In genomic region chr2:6827583-6827982, GRCm38 (mm10) we compare ENCODE assay signal across 11 mouse cellular contexts.
A peak's percentile ranks its signal among the peaks of the same experiment; 100 is the strongest.
DNase-seq lines count a peak whose midpoint lies in the region; ATAC-seq and TF ChIP-seq lines count a peak whose summit lies in the region.
"Had no signal": no experiment of that assay in that cellular context is flagged by ENCODE, and none has a peak within 500 bp of the region (broad histone marks: within the 10 kb centered on the region; RNA-seq: fewer than 3 reads in every experiment).

No protein-coding gene starts in this region.

- no peak overlapping the region for H3K9ac ChIP-seq in heart, embryonic 11.5 days (ENCODE audit: low read depth, low read length)
- H3K9ac ChIP-seq in kidney, embryonic 15.5 days, result no peak overlapping the region
- H3K9ac ChIP-seq in midbrain, postnatal 0 days (replicated peaks; ENCODE audit: low read length, poor library complexity, severe bottlenecking), result no peak overlapping the region
- no peak overlapping the region for H3K9ac ChIP-seq in lung, postnatal 0 days (replicated peaks; ENCODE audit: low read depth)
- H3K9ac ChIP-seq: liver, embryonic 12.5 days had no signal

- TF ChIP-seq EP300 in lung, postnatal 0 days (IDR thresholded peaks at IDR 0.05), result no peak

- H3K27me3 ChIP-seq in heart, embryonic 11.5 days (ENCODE audit: control insufficient read depth, insufficient read depth, low read length), result no peaks in the 10 kb centered on the region
- no peaks in the 10 kb centered on the region for H3K27me3 ChIP-seq in heart, embryonic 10.5 days (ENCODE audit: insufficient read depth, poor library complexity, severe bottlenecking)
- no peaks in the 10 kb centered on the region for H3K27me3 ChIP-seq in kidney, embryonic 15.5 days
- H3K27me3 ChIP-seq in midbrain, postnatal 0 days (ENCODE audit: insufficient read depth, low read length), result no peaks in the 10 kb centered on the region
- H3K27me3 ChIP-seq in lung, postnatal 0 days (replicated peaks; ENCODE audit: insufficient read depth, low read length), result no peaks in the 10 kb centered on the region
- H3K27me3 ChIP-seq: liver, embryonic 12.5 days had no signal

- H3K27ac ChIP-seq in heart, embryonic 11.5 days (ENCODE audit: low read depth, low read length), result no peak overlapping the region
- no peak overlapping the region for H3K27ac ChIP-seq in heart, embryonic 10.5 days
- no peak overlapping the region for H3K27ac ChIP-seq in kidney, embryonic 15.5 days
- no peak overlapping the region for H3K27ac ChIP-seq in midbrain, postnatal 0 days (ENCODE audit: low read depth, low read length)
- no peak overlapping the region for H3K27ac ChIP-seq in lung, postnatal 0 days (ENCODE audit: low read length)
- H3K27ac ChIP-seq: liver, embryonic 12.5 days had no signal

- no peak for TF ChIP-seq CTCF in midbrain, postnatal 0 days (IDR thresholded peaks at IDR 0.05)
- no peak for TF ChIP-seq CTCF in lung, postnatal 0 days (IDR thresholded peaks at IDR 0.05)

- H3K36me3 ChIP-seq in heart, embryonic 11.5 days (ENCODE audit: control insufficient read depth, insufficient read depth, low read length), result no peaks in the 10 kb centered on the region
- no peaks in the 10 kb centered on the region for H3K36me3 ChIP-seq in heart, embryonic 10.5 days
- H3K36me3 ChIP-seq in kidney, embryonic 15.5 days, result no peaks in the 10 kb centered on the region
- H3K36me3 ChIP-seq in midbrain, postnatal 0 days (ENCODE audit: insufficient read depth, low read length), result no peaks in the 10 kb centered on the region
- no peaks in the 10 kb centered on the region for H3K36me3 ChIP-seq in lung, postnatal 0 days (ENCODE audit: insufficient read depth, low read length)
- H3K36me3 ChIP-seq: liver, embryonic 12.5 days had no signal

- H3K4me3 ChIP-seq in heart, embryonic 11.5 days (ENCODE audit: low read depth, low read length), result no peak overlapping the region
- H3K4me3 ChIP-seq in heart, embryonic 10.5 days, result no peak overlapping the region
- H3K4me3 ChIP-seq in kidney, embryonic 15.5 days (replicated peaks), result no peak overlapping the region
- H3K4me3 ChIP-seq in midbrain, postnatal 0 days (ENCODE audit: low read depth, low read length), result no peak overlapping the region
- no peak overlapping the region for H3K4me3 ChIP-seq in lung, postnatal 0 days (ENCODE audit: low read depth, low read length)
- H3K4me3 ChIP-seq: liver, embryonic 12.5 days had no signal

- peak; percentile 53 for DNase-seq in heart, adult 8-10 months (ENCODE audit: low spot score)
- DNase-seq in heart, embryonic 10.5 days (ENCODE audit: low spot score), result peak; percentile 76
- DNase-seq in midbrain, postnatal 0 days (ENCODE audit: low spot score), result peak; percentile 19
- DNase-seq in left cerebral cortex, adult 8-10 months (ENCODE audit: low spot score in 2 of 2), result no peak
- no peak for DNase-seq in lung, postnatal 0 days (ENCODE audit: low spot score)
- DNase-seq: adrenal gland, postnatal 36 days; cerebellum, postnatal 36 days; right cerebral cortex, postnatal 4 days had no signal

- 39% methylated on average over 2 of the region's 2 CpGs for WGBS in heart, embryonic 11.5 days (ENCODE audit: insufficient replicate concordance)
- WGBS in heart, embryonic 10.5 days, result 39% methylated on average over 2 of the region's 2 CpGs
- 22% methylated on average over 2 of the region's 2 CpGs for WGBS in kidney, embryonic 15.5 days
- WGBS in midbrain, postnatal 0 days, result 34% methylated on average over 2 of the region's 2 CpGs
- 58% methylated on average over 2 of the region's 2 CpGs for WGBS in lung, postnatal 0 days

- no peak overlapping the region for H3K4me2 ChIP-seq in heart, embryonic 11.5 days
- no peak overlapping the region for H3K4me2 ChIP-seq in kidney, embryonic 15.5 days
- no peak overlapping the region for H3K4me2 ChIP-seq in midbrain, postnatal 0 days (ENCODE audit: low read depth, low read length, poor library complexity, severe bottlenecking)
- no peak overlapping the region for H3K4me2 ChIP-seq in lung, postnatal 0 days (replicated peaks; ENCODE audit: low read depth, low read length)
- H3K4me2 ChIP-seq: liver, embryonic 12.5 days had no signal

- H3K4me1 ChIP-seq in heart, embryonic 11.5 days (ENCODE audit: control insufficient read depth, insufficient read depth, low read length), result no peaks in the 10 kb centered on the region
- H3K4me1 ChIP-seq in heart, embryonic 10.5 days, result peaks cover 11% of the 10 kb centered on the region; the same call in 1 of the 2 replicates
- peaks cover 10% of the 10 kb centered on the region; the same call in 1 of the 2 replicates for H3K4me1 ChIP-seq in kidney, embryonic 15.5 days
- H3K4me1 ChIP-seq in midbrain, postnatal 0 days (ENCODE audit: insufficient read depth, low read length), result no peaks in the 10 kb centered on the region
- H3K4me1 ChIP-seq in lung, postnatal 0 days (ENCODE audit: insufficient read depth, low read depth, low read length), result no peaks in the 10 kb centered on the region
- H3K4me1 ChIP-seq: liver, embryonic 12.5 days had no signal

- H3K9me3 ChIP-seq in heart, embryonic 11.5 days (replicated peaks; ENCODE audit: control insufficient read depth, low read length), result no peaks in the 10 kb centered on the region
- no peaks in the 10 kb centered on the region for H3K9me3 ChIP-seq in heart, embryonic 10.5 days
- H3K9me3 ChIP-seq in kidney, embryonic 15.5 days (replicated peaks), result no peaks in the 10 kb centered on the region
- H3K9me3 ChIP-seq in midbrain, postnatal 0 days (ENCODE audit: low read length), result no peaks in the 10 kb centered on the region
- no peaks in the 10 kb centered on the region for H3K9me3 ChIP-seq in lung, postnatal 0 days (ENCODE audit: low read length)
- H3K9me3 ChIP-seq: liver, embryonic 12.5 days had no signal

- ATAC-seq in heart, embryonic 11.5 days (replicated peaks; ENCODE audit: insufficient number of reproducible peaks, low FRiP score, low TSS enrichment), result no peak
- ATAC-seq in kidney, embryonic 15.5 days (replicated peaks; ENCODE audit: low FRiP score), result peak; percentile 86
- 0 out of 2 replicates have a peak, but pooled peaks have one; percentile 23 for ATAC-seq in midbrain, postnatal 0 days (ENCODE audit: low FRiP score)
- no peak for ATAC-seq in lung, postnatal 0 days
- ATAC-seq: liver, embryonic 12.5 days had no signal

Comparison
In these comparisons a context has a peak if more than half of its experiments do, and no peak if none do; other contexts are left out.
1. DNase-seq: peak in heart, adult 8-10 months (single experiment), heart, embryonic 10.5 days (single experiment) and midbrain, postnatal 0 days (single experiment); none in left cerebral cortex, adult 8-10 months (0 of 2) and lung, postnatal 0 days (single experiment).
2. ATAC-seq: peak in kidney, embryonic 15.5 days (single experiment) and midbrain, postnatal 0 days (single experiment); none in heart, embryonic 11.5 days (single experiment) and lung, postnatal 0 days (single experiment).